Mouse (Mus musculus) liver, adult (tissue): ENCODE data around the gene Gm42417.

ENCODE experiments used
- GATA4 ChIP-seq: IDR thresholded peaks from 2 replicates; pipeline ENCODE4 v1.6.1; 2014; ENCODE audit warnings: mild to moderate bottlenecking, low read length; ENCODE audit not compliant: insufficient replicate concordance

Gene Gm42417

GRCm38 (mm10) chr1:36523332-36524013 is 15.8 kb downstream of the Gm42417 start:
- no peak for TF ChIP-seq GATA4

GRCm38 (mm10) chr1:36522210-36522609 is 17.0 kb downstream of the Gm42417 start:
- no peak for TF ChIP-seq GATA4

GRCm38 (mm10) chr1:36519626-36520025 is 19.6 kb downstream of the Gm42417 start:
- no peak for TF ChIP-seq GATA4

GRCm38 (mm10) chr1:36518259-36518658 is 21.0 kb downstream of the Gm42417 start:
- TF ChIP-seq GATA4, result no peak

- no peak for TF ChIP-seq GATA4
Observed at GRCm38 (mm10) chr1:36513718-36514117, 25.5 kb downstream of the Gm42417 start.

GRCm38 (mm10) chr1:36513310-36513709 is 25.9 kb downstream of the Gm42417 start:
- no peak for TF ChIP-seq GATA4

GRCm38 (mm10) chr1:36512966-36513280 is 26.3 kb downstream of the Gm42417 start:
- no peak for TF ChIP-seq GATA4

GRCm38 (mm10) chr1:36512089-36512965 is 26.9 kb downstream of the Gm42417 start:
- TF ChIP-seq GATA4, result no peak

GRCm38 (mm10) chr1:36511289-36512021 is 27.8 kb downstream of the Gm42417 start, which contains the start of gene Cnnm3:
Gene Cnnm3 (plus strand): TSS chr1:36511867.
- TF ChIP-seq GATA4, result no peak

GRCm38 (mm10) chr1:36508238-36508637 is 31.0 kb downstream of the Gm42417 start:
- no peak for TF ChIP-seq GATA4

GRCm38 (mm10) chr1:36501261-36501660 is 38.0 kb downstream of the Gm42417 start:
- no peak for TF ChIP-seq GATA4

GRCm38 (mm10) chr1:36497312-36497711 is 41.9 kb downstream of the Gm42417 start:
- no peak for TF ChIP-seq GATA4

GRCm38 (mm10) chr1:36496719-36497118 is 42.5 kb downstream of the Gm42417 start:
- no peak for TF ChIP-seq GATA4

GRCm38 (mm10) chr1:36493299-36493698 is 45.9 kb downstream of the Gm42417 start:
- no peak for TF ChIP-seq GATA4

- no peak for TF ChIP-seq GATA4
Observed at GRCm38 (mm10) chr1:36492416-36493139, 46.7 kb downstream of the Gm42417 start.

- no peak for TF ChIP-seq GATA4
Observed at GRCm38 (mm10) chr1:36489661-36490060, 49.6 kb downstream of the Gm42417 start.

GRCm38 (mm10) chr1:36487111-36487510 is 52.1 kb downstream of the Gm42417 start:
- TF ChIP-seq GATA4, result no peak
